Mouse (Mus musculus) v-Abl transformed pro-B cells (cell line): Measurements from ENCODE around the gene Son.

ENCODE experiments used
- in situ Hi-C, 2 experiments: fragments of 400-800 bp; cut with MboI; formaldehyde crosslinking; loops; one replicate each; pipeline ENCODE4 v1.15.1; 2025; ENCODE audit not compliant: unreplicated experiment in 2 of 2

Son gene

GRCm38 (mm10) chr16:91678147-91678911 is 31.0 kb downstream of the Son start:
- in situ Hi-C loops: no loop called here

DNA sequence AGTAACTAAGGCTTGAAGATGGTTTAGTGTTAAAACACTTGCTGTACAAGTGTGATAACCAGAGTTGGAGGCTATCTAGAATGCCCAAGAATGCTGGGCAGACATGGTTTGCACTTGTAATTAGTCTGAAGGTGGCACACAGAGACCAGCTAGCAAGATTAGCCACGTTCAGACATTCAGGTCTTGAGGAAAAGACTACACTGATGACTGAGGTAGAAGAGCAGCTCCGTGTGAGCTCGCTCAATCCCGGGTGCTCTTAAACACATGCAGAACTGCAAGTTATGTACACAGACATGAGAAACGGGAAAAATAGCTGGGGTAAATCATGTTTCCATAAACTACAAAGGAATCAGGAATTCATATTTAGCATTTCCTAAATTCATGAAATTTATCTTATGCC is 33.4 kb downstream of the Son start:
- in situ Hi-C loops: loop anchor here in 1 of 2 experiments (5.0 kb wide), 1 partner anchor 33 kb away; the partner anchor contains the start of genes Gart and Son

DNA sequence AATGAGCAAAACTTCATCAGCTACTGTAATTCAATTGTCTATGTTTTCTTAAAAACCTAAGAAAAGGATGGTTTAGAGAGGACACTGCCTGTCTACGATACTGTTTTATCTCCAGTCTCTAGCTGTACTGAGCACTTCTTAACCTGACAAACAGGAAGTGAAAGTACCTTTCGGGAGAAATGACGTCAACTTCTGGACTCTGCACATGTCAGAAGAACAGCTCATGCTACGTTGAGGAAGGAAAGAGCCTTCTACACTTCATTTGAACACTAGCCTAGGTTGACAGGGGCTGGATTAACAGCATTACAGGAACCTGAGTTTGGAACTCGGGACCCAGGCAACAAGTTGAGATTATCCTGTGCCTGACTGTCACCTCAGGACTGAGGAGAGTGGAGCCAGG is 38.2 kb downstream of the Son start:
- in situ Hi-C loops: no loop called here

GRCm38 (mm10) chr16:91686369-91686768 is 39.1 kb downstream of the Son start:
- in situ Hi-C loops: no loop called here

DNA sequence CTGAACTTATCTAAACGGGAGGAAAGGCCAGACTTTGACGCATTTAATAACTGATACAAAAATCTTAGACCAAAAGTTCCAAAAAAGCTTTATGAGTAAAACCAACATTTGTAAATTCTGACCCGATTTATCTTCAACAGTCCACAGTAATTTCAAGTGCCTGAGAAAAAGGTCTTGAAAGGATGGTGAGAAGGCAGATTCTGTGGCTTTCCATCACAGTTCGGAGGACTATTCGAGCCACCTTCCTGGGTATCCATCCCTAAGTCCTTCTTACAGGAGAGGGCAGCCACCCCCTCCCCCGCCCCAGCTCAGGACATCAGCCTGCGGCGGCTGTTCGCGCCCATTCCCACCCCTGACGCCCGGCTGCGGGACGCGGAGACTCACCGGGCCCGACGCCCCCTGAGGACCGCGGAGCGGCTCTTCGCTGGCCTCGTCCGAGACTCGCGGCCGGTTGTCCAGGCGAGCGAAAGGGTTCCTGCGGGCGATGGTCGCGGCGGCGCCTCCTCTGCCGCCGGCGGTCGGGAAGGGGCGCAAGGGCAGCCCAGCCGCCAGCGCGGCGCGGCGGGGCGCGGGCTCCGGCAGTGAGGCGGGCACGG is 40.8 kb downstream of the Son start:
- in situ Hi-C loops: no loop called here

GRCm38 (mm10) chr16:91688619-91689334 is 41.5 kb downstream of the Son start, which contains the start of gene Donson:
Donson (minus strand) TSS chr16:91688770.
- in situ Hi-C loops: no loop called here

DNA sequence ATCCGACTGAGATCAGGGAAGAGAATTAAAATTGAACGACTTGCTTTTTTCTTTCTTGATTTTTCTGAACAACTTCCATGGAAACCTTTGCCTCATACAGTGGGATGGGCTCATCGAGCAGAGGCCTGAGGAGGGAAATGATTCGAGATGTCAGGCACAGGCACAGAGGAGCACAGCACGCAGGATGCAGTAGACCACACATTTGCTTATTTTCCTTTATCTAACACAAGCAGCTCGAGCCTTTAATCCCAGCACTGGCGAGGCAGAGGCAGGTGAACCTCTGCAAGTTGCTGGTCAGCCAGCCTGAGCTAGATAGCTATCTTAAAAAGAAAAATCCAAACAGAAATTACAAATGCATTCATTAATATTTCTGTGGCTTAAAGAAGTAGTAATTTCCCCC is 42.5 kb downstream of the Son start:
- in situ Hi-C loops: loop anchor here in 1 of 2 experiments (5.0 kb wide), 1 partner anchor 102 kb away; no protein-coding TSS in a partner anchor

- in situ Hi-C loops: loop anchor here in 1 of 2 experiments (5.0 kb wide), 1 partner anchor 107 kb away; no protein-coding TSS in a partner anchor
These were observed 47.3 kb downstream of the Son start for GRCm38 (mm10) chr16:91694455-91695084.

DNA sequence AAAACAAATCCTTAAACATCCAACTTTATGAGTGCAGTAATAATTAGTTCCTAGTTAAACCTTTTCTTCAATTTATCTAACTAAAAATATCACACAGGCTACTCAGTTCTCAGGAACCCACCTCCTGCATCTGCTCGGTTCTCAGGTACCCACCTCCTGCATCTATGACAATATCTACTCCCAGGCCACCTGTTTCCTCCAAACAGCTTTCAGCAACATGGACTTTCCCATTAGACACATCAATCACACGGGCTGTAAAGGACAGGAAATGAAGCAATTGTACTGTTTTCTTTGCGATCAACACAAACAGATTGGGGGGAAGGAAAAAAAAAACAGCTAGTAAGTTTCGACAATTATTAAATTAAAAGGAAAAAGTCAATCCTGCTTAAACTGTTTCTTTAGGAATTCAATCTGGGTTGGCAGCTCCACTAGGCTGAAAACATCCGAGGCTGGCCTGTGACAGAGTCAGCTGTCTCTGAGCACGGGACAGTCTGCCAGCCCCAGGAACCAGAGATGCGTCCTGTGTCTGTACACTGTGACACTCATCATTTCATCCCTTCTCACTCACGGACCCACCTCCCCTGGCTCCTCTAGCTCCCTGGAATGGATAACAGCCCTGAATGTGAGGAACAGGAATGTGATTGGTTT is 47.9 kb downstream of the Son start:
- in situ Hi-C loops: no loop called here

GRCm38 (mm10) chr16:91698995-91699394 is 51.7 kb downstream of the Son start:
- in situ Hi-C loops: no loop called here

DNA sequence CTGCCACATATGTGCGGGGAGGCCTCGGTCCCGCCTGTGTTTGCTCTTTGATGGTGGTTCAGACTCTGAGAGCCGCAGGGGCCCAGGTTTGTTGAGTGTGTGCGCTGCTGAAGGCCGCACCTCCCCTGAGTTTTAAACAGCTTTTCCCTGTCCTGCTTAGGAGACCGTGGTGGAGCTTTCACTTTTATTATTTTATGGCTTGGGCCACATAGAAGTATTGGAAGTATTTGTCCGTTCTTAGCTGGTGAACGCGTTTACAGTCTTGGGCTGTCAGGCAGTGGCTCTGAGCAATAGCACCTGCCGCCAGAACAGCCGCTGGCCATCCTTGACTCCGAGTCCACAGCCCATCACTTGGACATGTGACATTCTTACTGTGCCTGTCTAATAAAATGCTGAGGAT is 54.6 kb downstream of the Son start:
- in situ Hi-C loops: loop anchor here (25.0 kb wide), 4 partner anchors 360 to 760 kb away; partner anchors contain the start of genes 4932438H23Rik (in 1 of the 2), Gm49711 (in 1 of the 2), Kcne2 (in 1 of the 2) and Mrps6 (in 1 of the 2)

DNA sequence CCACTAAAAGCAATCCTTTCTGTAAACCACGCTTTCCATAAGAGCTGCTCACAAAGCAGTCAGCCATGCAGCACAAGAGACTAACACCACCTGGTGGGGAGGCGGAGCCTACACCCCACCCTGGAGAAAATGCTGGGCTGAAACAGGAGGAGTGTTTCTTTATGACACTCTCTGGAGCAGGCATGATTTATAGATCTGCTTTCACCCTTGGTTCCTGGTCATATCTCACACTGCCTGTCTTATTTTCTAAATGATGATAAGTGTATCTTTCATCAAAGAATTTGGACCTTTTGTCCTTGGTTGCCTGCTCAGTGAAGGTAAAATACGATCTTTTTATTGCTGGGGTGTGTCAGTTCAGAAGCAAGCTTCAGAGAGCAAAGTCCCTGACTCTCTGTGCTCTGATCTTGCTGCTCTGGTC is 55.5 kb downstream of the Son start:
- in situ Hi-C loops: loop anchor here (25.0 kb wide), 4 partner anchors 360 to 760 kb away; partner anchors contain the start of genes 4932438H23Rik (in 1 of the 2), Gm49711 (in 1 of the 2), Kcne2 (in 1 of the 2) and Mrps6 (in 1 of the 2)

DNA sequence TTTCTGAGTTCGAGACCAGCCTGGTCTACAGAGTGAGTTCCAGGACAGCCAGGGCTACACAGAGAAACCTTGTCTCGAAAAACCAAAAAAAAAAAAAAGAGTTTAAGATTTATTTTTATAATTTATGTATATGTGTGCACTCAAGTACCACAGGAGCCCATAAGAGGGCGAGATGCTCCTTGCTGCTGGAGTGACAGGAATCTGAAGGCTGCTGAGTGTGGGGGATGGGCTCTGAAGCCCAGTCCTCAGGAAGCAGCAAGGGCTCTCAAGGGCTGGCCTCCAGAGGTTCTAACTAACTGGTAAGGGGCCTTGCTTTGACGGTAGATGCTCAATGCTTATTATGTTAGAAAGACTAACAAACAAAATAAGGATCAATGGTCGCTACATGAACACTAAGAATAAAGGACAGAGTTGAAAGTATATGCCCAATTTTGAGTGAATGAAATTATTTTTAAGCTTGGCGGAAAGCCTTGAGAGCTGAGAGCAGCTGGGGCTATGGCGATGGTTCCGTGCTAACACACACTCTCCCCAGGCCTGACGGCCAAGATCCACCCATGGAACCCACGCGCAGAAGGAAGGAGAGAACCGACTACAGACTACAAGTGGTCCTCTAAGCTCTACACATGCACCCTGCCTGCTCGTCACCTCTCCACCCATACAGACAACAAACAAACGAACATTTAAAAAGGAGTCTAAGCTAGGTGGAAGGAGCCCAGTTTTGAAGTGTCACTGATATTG is 57.5 kb downstream of the Son start:
- in situ Hi-C loops: loop anchor here (25.0 kb wide), 4 partner anchors 358 to 758 kb away; partner anchors contain the start of genes 4932438H23Rik (in 1 of the 2), Gm49711 (in 1 of the 2), Kcne2 (in 1 of the 2) and Mrps6 (in 1 of the 2)

DNA sequence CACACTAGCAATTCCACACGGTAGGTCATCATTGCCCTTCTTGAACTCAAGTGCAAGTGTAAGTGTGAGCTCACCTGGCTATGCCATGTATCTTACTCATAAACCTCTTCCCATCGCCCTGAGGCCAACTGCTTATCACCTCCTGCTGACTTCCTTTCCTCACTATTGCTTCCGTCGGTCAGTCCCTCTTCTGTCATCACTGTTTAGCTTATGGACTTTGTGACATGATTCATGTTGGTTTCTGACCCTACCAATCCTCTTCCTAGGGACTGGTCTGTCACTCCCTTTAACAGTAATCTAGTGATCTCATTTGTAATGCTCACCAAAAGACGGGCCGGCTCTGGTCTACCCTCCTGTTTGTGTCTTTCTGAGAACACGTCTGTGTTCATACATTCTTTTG is 62.9 kb downstream of the Son start:
- in situ Hi-C loops: loop anchor here (25.0 kb wide), 4 partner anchors 352 to 752 kb away; partner anchors contain the start of genes 4932438H23Rik (in 1 of the 2), Gm49711 (in 1 of the 2), Kcne2 (in 1 of the 2) and Mrps6 (in 1 of the 2)

- in situ Hi-C loops: loop anchor here (25.0 kb wide), 4 partner anchors 345 to 745 kb away; partner anchors contain the start of genes 4932438H23Rik (in 1 of the 2), Gm49711 (in 1 of the 2), Kcne2 (in 1 of the 2) and Mrps6 (in 1 of the 2)
These were observed 69.6 kb downstream of the Son start for GRCm38 (mm10) chr16:91716927-91717349.

- in situ Hi-C loops: loop anchor here (25.0 kb wide), 4 partner anchors 345 to 745 kb away; partner anchors contain the start of genes 4932438H23Rik (in 1 of the 2), Gm49711 (in 1 of the 2), Kcne2 (in 1 of the 2) and Mrps6 (in 1 of the 2)
These were observed 70.1 kb downstream of the Son start for GRCm38 (mm10) chr16:91717399-91717798.

- in situ Hi-C loops: loop anchor here (5.0 to 25.0 kb wide), 7 partner anchors 163 to 738 kb away; partner anchors contain the start of genes Kcne2 (in 2 of the 2), 4932438H23Rik (in 1 of the 2), Gm49711 (in 1 of the 2) and Mrps6 (in 1 of the 2)
These were observed 76.9 kb downstream of the Son start for GRCm38 (mm10) chr16:91724247-91724646.

- in situ Hi-C loops: loop anchor here in 1 of 2 experiments (10.0 kb wide), 2 partner anchors 187 to 567 kb away; partner anchors contain the start of gene Kcne2
These were observed 80.1 kb downstream of the Son start for GRCm38 (mm10) chr16:91727433-91727832.
